Mouse (Mus musculus): Measurements from ENCODE around the gene Col23a1.

The Col23a1 gene

GRCm38 (mm10) chr11:51488813-51489212, 199.1 kb downstream of the Col23a1 start:
- DNase-seq = no peak

GRCm38 (mm10) chr11:51493421-51493820, 203.7 kb downstream of the Col23a1 start:
- DNase-seq = no peak

- peak in 1 of 2 experiments; percentile 6 for DNase-seq
These were observed 204.5 kb downstream of the Col23a1 start for GRCm38 (mm10) chr11:51494178-51494577.

- DNase-seq = no peak
These were observed 210.1 kb downstream of the Col23a1 start for GRCm38 (mm10) chr11:51499776-51500175.

- no peak for DNase-seq
These were observed 212.7 kb downstream of the Col23a1 start for GRCm38 (mm10) chr11:51502431-51502851.

- DNase-seq = no peak
These were observed 215.2 kb downstream of the Col23a1 start for GRCm38 (mm10) chr11:51504946-51505345.

GRCm38 (mm10) chr11:51508053-51508452, 218.3 kb downstream of the Col23a1 start:
- DNase-seq = no peak

- DNase-seq = no peak
These were observed 219.5 kb downstream of the Col23a1 start for GRCm38 (mm10) chr11:51509211-51509610.

- DNase-seq = no peak
These were observed 223.3 kb downstream of the Col23a1 start for GRCm38 (mm10) chr11:51513019-51513418.

- no peak for DNase-seq
These were observed 225.6 kb downstream of the Col23a1 start for GRCm38 (mm10) chr11:51515346-51515745.

- DNase-seq = no peak
These were observed 228.4 kb downstream of the Col23a1 start for GRCm38 (mm10) chr11:51518100-51518499.

GRCm38 (mm10) chr11:51518585-51518984, 228.9 kb downstream of the Col23a1 start:
- no peak for DNase-seq

GRCm38 (mm10) chr11:51521440-51521839, 231.7 kb downstream of the Col23a1 start:
- no peak for DNase-seq

- no peak for DNase-seq
These were observed 233.5 kb downstream of the Col23a1 start for GRCm38 (mm10) chr11:51523215-51523614.

GRCm38 (mm10) chr11:51523625-51524024, 233.9 kb downstream of the Col23a1 start:
- DNase-seq = no peak

GRCm38 (mm10) chr11:51526631-51527161, 237.0 kb downstream of the Col23a1 start:
- no peak for DNase-seq

GRCm38 (mm10) chr11:51533128-51533533, 243.4 kb downstream of the Col23a1 start:
- no peak for DNase-seq

GRCm38 (mm10) chr11:51534314-51534713, 244.6 kb downstream of the Col23a1 start:
- DNase-seq = no peak

GRCm38 (mm10) chr11:51538388-51538787, 248.7 kb downstream of the Col23a1 start:
- no peak for DNase-seq

GRCm38 (mm10) chr11:51538919-51539758, 249.4 kb downstream of the Col23a1 start:
- peak in 1 of 2 experiments; percentile 9 for DNase-seq

GRCm38 (mm10) chr11:51539759-51540282, 250.1 kb downstream of the Col23a1 start:
- DNase-seq = peak; percentile 84 to 89

- DNase-seq = no peak
These were observed 252.7 kb downstream of the Col23a1 start for GRCm38 (mm10) chr11:51542424-51542823.

GRCm38 (mm10) chr11:51543487-51544050, 253.8 kb downstream of the Col23a1 start:
- DNase-seq = no peak

GRCm38 (mm10) chr11:51544413-51544812, 254.7 kb downstream of the Col23a1 start:
- DNase-seq = no peak

Data from thymus, adult 18-20 months (tissue).